Mouse (Mus musculus): ENCODE data around the gene Dgki.
"Not testable (repeated sequence)": the region's sequence is repeated elsewhere in the genome, so short reads cannot be mapped to it uniquely, and the experiment has no call there.

The Dgki gene

DNA sequence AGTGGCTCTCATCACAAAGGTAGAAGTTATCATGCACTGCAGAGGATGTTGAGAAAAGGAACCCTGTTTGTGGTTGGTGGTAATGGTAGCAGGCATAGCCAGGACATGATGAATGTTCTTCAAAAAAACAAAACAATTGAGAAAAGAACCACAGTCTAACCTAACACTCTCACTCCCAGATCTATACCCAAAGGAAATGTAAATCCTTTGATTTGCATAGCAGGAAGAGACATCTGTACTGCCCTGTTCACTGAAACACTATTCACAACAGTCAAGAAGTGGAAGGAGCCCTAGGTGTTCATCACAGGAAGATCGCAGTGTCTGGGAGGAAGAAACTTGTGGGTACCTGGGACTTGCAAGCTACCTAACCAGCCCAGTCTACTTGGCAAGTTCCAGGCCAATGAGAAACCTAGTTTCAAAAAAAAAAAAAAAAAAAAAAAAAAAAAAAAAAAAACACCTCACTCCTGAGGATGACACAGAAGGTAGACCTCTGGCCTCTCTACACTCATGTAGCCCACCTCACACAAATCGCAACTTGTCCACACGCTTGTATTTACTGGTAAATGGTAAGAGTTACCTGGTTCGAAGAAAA is 152.5 kb downstream of the Dgki start:
- DNase-seq (ENCODE audit: low spot score in 2 of 2), result no peak

DNA sequence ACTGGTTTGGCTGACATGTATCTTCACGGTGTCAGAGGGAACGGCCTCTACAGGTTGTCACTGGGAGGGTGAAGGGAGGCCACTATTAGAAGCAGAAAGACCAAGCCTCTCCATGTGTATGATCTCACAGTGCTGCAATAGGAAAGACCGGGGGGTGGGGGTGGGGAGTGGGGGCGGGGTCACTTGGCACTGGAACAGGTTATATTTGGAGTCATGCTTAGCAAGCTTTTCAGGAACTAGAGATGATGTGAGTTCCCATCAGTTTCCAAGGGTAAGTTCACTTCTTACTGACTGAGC is 156.2 kb downstream of the Dgki start:
- peak in 1 of 2 experiments; percentile 12 for DNase-seq (ENCODE audit: low spot score in 2 of 2)

DNA sequence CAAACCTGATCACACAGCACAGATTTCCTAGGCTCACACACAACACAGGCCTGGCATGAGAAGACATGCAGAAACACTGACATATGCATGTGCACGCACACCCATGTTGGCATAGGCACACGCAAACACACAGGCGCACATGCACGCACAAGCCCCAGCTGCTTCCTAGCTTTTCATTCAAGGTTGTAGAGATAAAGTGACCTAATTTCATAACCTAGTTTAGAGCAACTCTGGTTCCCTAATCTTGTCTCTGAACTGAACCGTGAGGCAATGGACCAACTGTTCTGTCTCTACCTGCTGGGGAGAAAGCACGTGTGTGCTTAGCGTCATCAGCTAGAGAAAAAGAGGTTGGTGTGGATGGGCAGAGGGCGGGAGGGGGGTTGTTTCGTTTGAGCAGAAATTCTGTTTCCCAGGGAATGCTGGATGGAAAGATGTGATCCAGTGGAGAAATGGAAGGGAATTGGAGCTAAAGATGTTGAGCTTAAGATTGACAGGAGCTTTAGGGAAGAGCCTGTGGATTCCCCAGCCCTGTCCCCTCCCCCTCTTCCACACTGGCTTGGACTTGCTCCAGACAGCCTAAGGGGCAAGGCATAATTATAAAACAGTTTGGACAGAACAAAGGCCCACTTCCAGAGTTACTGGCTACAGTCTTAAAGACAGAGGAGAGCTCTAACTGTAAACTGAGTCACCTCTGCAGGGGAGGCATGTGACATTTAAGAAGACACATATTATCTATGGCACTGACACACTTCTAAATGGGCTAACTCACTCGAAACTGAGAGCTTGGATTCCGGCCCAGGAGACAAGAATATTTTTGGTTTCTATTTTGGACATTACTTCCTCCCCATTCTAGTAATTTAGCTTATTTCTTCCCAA is 156.8 kb downstream of the Dgki start:
- DNase-seq (ENCODE audit: low spot score in 2 of 2), result peak; percentile 4 to 15

DNA sequence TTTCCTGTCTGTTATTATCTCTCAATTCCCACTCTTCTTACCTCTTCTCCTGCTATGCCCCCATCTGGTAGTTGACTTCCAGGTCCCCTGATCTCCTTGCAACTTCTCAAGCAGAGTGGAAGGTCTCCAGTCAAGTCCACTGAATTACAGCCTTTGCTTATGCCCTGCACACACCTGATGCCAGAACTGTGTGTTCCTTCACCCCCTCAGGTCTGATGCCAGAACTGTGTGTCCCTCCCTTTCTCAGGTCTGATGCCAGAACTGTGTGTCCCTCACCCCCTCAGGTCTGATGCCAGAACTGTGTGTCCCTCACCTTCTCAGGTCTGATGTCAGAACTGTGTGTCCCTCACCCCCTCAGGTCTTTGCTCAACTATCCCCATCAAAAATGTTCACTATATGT is 161.2 kb downstream of the Dgki start:
- no peak for DNase-seq (ENCODE audit: low spot score in 2 of 2)

DNA sequence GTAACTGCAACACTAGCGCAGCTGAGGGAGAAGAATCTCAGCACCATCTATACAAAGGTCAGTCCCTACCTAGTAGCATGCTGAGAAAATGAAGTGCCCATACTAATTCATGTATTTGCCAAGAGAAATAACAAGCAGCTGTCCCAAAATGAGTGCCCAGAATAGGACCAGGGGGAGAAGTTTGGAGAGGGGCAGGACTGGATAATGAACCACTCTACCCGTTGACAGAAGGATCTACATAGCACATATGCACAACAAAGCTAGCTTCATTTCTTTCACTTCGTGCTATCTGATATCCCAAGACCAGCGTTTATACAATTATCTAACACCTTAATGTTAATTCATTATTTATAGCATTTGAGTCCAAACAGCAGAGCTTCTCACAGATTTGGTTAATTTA is 168.7 kb downstream of the Dgki start:
- no peak for DNase-seq (ENCODE audit: low spot score in 2 of 2)

DNA sequence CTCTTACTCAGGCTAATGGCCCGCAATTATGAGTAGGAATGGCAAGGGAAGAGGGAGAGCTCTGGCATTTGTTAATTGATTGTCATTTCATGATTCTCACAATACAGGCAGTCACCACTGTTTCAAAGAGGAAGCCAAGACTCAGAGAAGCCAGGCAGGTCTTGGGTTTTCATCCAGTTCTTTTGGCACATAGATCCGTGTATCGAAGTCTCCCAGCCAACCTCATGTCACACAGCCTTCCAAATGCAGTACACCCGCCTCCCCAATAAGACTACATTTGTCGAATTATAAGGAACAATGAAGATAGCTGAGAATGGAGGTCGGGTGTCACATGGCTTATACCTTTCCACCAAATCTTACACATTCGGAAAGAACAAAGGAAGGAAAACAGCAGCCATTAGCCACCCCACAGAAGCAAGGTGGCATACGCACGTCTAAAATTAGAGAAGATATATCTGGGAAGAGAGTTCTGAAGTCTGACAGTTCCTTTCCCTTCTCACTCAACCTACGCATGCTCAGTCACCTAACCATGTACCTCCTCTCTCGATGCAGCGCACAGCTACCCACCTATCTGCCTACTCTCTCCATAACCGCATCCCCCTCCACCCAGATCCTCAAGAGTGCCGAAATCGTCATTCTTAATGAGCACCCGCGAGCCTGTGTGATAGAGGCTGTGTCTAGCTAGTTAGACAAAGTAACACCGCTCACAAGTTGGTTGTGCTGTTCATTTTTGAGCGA is 179.4 kb downstream of the Dgki start:
- no peak for DNase-seq (ENCODE audit: low spot score in 2 of 2)

DNA sequence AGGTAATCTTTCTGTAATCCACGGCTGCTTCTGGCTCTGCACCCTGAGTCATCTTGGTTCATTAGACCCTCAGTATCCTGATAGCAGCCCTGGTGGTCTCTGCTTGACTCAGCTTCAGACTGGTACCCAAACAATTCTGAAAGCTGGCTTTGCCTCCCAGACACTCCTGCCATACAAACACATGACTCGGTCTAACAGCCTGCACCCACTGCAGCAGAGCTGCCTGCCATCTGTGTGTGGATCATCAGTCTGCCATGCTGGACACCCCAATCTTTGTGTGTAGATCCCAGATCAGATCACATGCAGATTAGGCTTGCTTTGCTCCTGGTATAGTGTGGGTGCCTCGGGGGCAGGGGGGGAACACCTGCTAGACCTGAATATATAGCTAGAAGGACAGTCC is 180.8 kb downstream of the Dgki start:
- no peak for DNase-seq (ENCODE audit: low spot score in 2 of 2)

DNA sequence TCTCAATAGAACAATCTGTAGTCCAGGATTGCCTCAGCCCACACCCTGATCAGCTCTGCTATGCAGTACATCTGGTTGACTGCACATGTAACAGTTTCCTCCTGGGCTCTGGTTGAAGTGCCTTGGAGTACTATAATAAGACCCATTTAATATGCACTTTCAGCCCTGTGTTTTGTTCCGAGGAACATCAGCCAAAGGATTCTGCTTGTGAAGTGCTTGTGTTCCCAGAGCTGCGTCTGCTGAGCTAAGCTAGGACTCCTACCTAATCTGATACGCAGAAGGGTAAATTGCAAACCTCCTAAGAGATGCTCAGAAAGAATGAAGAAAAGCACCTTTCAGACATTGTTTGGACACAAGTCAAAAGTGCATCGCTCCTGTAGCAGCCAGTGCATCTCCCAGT is 186.9 kb downstream of the Dgki start:
- DNase-seq (ENCODE audit: low spot score in 2 of 2), result no peak

DNA sequence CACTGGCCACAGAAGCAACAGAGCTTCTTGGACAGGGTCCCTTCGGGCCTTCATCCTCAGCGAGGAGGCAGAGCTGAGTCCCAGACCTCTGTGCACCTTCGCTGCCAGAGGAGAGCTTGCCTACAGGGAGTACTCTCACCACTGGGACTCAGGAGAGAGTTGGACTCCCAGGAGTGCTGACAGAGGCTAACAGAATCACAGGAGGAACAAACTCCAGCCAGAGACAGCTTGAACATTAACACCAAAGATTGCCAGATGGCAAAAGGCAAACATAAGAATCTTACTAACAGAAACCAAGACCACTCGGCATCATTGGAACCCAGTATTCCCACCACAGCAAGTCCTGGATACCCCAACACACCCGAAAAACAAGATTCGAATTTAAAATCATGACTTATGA is 193.7 kb downstream of the Dgki start:
- not testable (repeated sequence) for DNase-seq (ENCODE audit: low spot score in 2 of 2)

DNA sequence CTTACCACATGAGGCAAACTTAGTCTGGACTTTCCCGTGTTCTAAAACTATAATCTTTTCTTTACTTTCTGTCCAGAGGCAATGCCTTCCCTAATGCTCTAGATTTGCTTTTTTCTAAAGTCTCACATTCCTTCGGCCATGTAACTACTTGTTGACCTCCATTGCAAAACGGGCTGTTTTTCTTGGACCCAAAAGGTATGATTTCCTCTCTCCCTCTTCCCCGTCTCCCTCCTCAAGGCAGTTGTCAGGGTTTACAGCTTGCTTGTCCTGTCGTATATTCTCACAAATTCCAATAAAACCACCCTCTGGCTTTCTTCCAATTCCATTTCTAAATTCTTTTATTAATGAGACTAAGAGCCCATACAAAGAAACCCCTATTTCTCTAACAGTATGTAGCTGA is 199.6 kb downstream of the Dgki start:
- DNase-seq (ENCODE audit: low spot score in 2 of 2), result no peak

DNA sequence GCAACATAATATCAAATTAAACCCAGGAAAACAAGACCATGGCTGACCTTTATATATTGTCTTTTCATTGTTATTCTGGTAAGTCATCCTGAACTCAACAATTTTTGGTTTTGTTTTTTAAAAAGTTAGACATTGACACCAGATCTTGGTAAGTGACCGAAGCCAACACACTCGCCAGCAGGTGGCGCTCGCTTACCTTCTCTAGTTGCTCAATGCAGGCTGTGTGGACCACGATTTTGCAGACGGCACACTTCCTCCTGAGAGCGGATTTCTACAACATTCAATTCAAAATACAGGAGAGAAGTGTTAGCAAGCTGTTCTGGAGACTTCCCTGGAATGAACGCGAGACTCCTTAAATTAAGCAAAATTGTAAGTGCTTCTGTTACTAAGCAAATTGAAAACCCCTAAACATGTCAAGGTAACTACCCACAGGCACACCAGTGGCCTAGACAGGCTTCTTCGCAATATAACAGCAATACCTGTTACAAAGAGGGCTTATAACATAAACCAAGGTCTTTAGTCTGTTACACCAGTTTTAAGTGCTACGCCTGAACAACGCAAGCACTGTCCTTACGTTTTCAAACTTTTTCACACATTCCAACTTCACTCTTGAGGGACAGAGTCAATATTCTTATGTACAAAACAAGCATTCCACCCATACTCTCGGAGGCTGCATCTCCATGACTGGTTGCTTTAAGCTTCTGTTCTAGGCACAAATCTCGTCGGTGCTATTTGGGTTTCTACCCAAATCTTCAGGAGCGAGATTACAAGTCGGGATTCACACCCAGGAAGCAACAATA is 202.4 kb downstream of the Dgki start:
- DNase-seq (ENCODE audit: low spot score in 2 of 2), result peak; percentile 8 to 61

DNA sequence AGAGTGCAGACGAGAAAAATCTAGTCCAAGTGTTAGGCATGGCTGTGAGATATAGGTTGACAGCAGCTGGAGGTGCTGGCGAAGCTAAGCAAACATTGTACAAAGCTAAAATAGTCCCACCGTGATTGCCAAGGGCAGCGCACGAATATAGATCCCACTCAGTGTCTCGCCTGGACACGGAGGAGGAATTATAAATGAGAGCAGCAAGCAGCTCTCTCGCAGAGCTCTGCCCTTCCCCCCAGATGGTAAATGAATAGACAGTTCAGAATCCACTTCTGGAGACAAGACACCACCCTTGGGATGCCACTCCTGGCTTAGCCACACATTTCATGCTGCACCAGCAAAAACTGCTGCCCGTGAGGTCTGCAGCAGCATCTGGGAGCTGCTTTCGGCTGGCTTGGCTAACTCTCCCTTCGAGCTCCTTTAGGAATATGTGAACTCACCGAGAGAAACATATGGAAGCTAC is 203.1 kb downstream of the Dgki start:
- no peak for DNase-seq (ENCODE audit: low spot score in 2 of 2)

DNA sequence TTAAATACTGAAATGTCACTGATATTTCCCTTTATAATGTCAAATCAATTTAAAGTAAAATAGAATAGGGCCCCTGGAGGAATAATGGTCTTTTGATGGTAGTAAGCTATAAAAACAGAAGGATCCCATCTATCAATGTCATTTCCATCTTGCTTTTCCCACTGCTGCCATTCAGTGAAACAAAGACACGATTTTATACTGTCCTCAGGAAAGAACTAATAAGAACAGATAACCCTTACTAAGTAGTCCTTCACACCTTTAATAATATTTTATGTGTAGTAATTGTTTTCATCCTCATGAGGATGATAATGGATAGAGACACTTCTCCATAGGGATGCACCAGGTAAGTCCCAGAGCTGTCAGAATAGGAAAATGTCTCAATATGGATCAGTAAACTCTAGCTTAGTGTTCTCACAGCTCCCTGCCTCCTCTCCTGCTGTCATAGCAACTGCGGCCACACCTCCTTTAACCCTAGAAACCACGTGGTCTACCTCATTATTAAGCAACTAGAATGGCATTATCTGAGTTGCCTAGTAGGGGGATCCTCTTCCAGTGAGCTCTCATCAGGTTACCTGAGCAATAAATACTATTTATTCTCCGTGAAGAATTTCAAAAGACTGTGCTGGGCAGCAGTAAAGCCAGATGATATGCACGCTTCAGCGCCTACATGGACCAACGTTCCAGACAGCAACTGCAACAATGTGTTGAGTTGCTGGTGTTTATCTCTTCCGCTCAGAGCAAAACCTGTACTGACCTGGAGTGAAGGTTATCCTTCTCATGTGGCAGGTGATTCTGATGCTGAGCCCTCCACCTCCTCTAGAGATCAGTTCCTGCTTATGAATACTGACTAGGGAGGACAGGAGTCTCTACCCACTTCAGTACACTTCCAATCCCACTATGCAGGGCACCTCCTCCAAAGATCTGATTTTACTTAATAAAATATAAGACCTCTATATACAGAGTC is 210.6 kb downstream of the Dgki start:
- no peak for DNase-seq (ENCODE audit: low spot score in 2 of 2)

DNA sequence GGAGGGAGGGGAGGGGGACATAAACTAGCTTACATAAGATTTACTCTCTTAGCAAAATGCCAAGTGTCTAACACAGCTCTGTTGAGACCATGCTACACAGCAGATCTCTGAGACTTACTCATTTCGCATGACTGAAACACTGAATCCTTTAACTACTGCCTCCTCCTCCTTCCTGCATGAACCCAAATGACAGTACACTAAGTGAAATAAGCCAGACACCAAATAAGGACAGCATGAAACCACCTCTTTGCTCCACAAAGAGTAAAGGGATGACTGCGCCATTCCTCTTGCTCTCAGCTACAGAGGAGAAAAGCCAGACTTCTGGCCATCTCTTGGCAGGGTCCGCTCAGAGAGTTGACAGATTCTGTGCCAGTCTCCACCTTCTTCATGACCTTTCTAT is 217.0 kb downstream of the Dgki start:
- no peak for DNase-seq (ENCODE audit: low spot score in 2 of 2)

DNA sequence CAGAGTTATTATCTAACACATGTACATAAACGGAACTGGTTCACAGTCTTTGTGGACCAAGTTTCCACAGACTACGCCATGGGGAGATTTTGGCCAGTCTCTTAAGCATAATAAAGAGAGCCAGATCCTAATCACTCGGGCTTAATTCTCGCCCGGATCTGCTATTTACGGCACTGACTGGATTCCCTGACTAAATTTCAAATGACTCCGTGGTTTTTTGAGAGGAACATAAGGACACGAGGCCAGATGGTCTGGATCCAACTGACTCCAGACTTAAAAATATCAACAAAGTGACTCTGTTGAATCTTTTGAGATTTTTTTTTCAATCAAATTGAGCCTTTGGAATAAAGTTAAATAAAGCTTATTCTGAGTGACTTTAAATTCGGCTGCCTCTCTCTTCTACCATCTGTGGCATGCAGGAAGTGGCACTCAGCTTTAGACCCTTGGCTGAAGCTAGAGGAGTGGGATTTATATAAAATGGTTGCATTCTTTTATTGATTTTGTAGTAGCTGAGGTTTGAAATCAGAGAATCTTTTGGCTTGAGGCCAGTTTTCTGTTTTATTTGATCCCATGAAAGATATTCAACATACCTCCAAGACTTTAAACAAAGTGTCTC is 227.5 kb downstream of the Dgki start:
- no peak for DNase-seq (ENCODE audit: low spot score in 2 of 2)

DNA sequence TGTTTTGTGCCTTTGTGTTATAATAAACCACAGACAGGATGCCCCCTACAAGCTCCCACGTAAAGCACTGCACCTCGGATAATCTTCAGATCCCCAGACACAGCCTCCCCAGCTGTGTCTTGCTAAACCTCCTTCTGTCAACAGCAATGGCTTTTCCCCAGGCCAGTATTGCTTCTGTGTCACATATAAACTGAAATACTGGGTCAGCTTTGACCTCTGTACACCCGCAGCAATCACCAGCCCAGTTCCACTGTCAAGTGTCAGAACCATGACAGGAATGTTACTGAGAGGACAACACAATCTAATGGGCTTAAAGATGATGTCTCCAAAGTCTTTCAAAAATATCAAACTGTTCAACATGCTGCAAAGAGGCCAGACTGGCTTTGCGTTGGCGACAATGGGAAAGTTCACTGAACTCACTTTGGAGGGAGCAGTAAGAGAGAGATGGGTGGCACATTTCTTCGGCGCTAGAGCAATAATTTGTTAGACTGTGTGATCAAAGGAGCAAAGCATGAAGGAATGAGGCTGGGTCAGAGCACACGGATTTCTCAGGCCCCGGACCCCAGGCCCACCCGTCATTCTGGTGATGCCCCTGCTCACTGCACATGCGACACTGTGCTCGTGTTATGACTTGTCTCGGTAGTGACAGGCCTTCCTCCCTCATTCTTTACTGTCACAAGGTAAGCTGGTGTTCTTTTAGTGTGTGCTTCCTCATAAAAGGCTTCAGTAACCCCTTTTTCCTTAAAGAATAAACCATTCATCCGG is 230.0 kb downstream of the Dgki start:
- DNase-seq (ENCODE audit: low spot score in 2 of 2), result no peak

DNA sequence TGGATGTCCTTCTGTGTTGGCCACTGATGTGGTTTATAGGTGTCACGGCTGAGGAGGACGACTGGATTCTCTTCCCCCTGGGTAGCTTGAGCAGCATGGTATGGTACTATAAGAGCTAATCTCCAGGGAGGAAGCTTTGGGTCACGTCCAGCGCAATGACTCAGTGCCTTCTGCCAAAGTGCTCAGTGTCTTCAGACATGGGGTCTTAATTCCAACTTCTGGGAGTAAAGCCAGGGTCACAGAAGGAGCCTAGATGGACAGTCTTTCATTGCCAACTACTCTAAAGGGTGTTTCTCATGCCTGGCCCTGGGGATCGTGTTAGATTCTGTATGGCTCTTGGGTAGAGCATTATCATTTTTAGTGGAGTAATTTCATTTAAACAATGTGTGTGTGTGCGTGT is 231.2 kb downstream of the Dgki start:
- no peak for DNase-seq (ENCODE audit: low spot score in 2 of 2)

DNA sequence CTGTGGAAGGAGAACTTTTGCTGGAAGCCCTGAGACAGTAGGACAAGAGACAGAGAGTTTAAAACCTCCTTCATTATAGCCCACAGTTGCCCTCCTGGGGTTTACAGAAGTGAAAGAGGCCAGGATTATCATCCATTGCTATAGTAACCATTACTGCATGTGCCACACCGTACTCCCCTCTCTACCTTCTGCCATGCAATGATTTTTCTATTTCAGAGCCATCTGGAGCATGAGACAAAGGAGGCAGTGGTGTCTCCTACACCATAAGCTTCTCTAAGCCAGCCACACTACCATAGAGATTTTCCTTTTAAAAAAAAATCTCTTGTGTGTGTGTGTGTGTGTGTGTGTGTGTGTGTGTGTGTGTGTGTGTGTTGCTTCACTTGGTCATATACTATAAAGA is 232.6 kb downstream of the Dgki start:
- no peak for DNase-seq (ENCODE audit: low spot score in 2 of 2)

DNA sequence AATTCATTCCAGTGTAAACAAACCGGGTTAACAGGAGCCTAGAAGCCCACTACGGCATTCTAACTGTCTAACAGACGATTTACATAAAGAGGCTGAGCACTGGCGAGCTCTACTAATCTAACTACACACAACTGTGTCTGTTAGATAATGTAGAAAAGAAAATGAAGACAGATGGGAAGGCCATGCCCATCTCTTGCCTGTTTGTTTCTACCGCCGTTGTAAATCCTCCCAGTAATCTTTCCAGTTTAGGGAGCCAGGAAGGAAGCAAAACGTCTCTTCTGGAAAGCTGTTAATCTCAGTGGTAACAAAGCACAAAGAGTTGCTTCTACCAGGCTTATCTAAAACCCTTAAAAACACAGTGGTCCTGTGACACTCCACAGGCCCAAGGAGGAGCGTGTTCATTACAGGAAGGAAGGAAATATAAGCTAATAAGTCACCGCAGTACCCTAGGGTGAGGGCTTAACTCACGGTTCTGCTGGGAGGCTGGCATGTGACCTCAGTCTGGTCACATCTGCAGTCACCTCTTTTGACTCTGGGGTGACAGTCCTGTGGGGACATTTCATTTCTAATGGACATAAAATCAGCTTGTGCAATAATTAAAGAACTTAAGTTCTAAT is 235.7 kb downstream of the Dgki start:
- no peak for DNase-seq (ENCODE audit: low spot score in 2 of 2)

Measured in heart, adult 9 months (tissue).